Mouse (Mus musculus): Measurements from ENCODE around the gene Pln.

Pln gene

GRCm38 (mm10) chr10:53337162-53337923 lies at the start of gene Pln:
TSS of gene Pln (plus strand) at chr10:53337667.
- no peak for DNase-seq

DNA sequence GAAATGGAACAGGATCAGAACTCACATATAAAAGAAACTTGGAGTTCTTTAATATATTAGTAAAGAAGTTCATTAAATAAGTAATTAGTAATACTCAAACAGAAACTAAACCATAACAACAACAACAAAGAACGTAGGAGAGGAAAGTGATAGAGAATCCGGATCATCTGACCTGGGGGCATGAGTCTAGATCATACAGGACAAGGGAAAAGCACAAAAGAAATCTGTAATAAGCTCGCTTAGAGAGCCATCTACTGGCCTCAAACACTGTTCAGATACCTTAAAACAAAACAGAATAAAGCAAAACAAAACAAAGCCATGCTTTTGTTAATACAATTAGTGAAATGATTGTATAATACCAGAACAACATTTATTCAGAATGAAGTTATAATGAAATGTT lies 31.6 kb upstream of the Pln start:
- DNase-seq, result no peak

- no peak for DNase-seq
These were observed 30.8 kb upstream of the Pln start for GRCm38 (mm10) chr10:53306674-53307073.

- no peak for DNase-seq
These were observed 14.1 kb upstream of the Pln start for GRCm38 (mm10) chr10:53323367-53323766.

- no peak for DNase-seq
These were observed 12.8 kb upstream of the Pln start for GRCm38 (mm10) chr10:53324663-53325062.

DNA sequence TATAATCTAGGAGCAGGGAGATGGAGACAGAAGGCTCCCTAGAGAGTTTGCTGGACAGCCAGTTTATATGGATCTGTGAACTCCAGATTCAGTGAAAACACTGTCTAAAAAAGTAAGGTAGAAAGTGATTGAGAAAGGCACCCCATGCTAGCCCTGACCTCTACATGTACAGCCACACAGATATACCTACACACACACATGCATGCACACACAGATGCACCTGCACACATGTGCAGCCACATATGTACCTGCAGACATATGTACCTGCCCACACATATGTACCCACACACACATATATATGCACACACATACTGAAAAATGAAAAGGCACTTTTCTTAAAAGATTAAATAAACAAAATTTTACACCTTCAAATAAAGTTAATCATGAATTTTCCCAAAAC lies 11.1 kb upstream of the Pln start:
- DNase-seq, result no peak

- DNase-seq, result no peak
These were observed 8.2 kb upstream of the Pln start for GRCm38 (mm10) chr10:53329257-53329656.

GRCm38 (mm10) chr10:53332752-53333151 lies 4.7 kb upstream of the Pln start:
- DNase-seq, result no peak

GRCm38 (mm10) chr10:53335266-53335665 lies 2.2 kb upstream of the Pln start:
- no peak for DNase-seq

- DNase-seq, result no peak
These were observed 1.5 kb upstream of the Pln start for GRCm38 (mm10) chr10:53335974-53336373.

- no peak for DNase-seq
These were observed 1.6 kb downstream of the Pln start for GRCm38 (mm10) chr10:53339045-53339444.

DNA sequence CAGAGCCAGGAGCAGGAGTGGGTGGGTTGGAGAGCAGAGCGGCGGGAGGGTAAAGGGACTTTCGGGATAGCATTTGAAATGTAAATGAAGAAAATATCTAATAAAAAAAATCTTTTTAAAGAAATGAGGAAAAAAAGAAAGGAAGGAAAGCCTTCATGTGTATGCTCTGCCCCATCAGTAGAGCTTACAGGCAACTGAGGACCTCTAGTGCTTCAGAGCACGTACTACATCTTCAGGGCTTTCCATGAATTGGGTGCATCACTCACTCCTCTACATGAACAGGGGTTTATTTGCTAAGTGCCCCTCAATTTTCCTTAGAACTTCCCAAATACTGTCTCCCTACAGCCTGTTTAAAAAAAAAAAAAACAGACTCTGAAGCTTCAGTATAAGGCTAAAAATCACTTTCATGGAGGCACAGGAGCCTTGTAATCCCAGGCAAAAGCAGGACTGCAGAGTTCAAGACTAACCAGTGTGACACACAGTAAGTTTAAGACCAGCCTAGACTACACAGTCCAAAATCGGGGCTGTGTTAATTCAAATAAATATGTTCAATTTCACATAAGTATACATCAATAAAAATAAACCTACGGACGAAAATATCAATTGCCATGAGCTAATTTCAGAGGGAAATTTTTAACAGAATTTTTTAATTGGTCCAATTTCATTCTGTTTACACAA lies 4.0 kb downstream of the Pln start:
- DNase-seq, result no peak

DNA sequence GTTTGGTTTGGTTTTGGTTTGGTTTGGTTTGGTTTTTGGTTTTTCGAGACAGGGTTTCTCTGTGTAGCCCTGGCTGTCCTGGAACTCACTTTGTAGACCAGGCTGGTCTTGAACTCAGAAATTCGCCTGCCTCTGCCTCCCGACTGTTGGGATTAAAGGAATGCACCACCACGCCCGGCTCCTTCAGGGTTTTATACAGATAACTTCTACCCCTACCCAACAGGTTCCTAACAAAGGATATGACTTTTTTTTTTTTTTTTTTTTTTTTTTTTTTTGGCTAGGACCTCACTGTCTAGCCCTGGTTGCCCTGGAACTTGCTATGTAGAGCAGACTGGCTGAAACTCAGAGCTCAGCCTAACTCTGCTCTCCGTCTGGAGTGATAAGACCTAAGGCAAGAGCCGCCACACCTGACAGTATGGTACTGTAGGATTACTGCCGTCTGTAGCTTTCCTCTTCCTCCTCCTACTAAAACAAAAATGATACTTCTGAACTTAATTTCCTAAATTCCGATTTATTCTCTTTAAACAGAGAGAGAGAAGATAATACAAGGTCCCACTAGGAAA lies 4.8 kb downstream of the Pln start:
- no peak for DNase-seq

DNA sequence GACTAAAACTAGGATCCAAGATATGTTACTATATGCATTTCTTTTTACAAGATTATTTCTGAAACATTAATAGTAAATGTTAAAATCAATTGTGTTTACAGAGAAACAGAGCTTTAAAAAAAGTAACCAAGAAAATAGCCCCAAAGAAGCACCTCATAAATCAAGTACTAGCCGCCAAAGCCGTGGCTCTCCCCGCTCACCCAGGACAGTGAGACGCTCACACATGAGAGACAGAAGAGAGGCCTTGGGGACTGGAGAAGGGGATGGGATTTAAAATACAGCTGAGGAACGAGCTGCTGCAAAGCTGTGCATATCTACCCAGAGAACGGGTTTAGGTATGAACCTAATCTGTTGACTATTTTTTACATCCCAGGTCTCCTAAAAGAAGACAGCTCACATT lies 5.9 kb downstream of the Pln start:
- DNase-seq, result no peak

- DNase-seq, result no peak
These were observed 6.4 kb downstream of the Pln start for GRCm38 (mm10) chr10:53343865-53344264.

DNA sequence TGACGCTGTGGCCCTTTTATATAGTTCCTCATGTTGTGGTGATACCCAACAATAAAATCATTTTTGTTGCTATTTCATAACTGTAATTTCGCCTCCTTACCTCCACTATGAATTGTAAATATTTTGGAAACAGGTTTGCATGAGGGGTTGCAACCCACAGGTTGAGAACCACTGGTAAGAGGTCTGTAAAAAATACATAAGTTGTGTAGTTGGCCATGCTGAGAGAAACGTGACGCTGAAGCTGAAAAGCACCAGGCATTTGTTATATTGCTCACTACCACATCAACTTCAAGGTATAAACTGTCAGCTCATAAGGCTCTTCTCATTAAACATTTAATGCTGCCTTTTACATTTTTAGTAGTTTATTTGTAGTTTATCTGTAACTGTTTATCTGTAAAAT lies 8.0 kb downstream of the Pln start:
- no peak for DNase-seq

DNA sequence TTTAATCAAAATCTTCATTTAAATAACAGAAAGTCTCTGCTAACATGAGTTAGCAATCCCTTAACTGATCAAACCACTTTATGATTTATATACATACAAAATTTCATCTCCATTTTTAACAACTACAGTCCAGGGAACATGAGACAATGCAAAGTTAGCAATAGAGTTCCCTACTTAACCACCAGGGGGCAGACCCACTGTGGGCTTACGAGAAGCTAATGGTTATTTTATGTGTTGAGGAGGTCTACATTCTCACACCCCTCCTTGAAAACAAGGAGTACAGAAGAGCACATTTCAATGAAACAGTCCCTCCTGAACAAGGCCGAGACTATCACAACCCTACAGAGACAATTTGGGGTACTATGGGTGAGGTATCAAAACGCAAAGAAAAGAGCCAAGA lies 9.0 kb downstream of the Pln start:
- peak; percentile 73 to 74 for DNase-seq

- no peak for DNase-seq
These were observed 9.4 kb downstream of the Pln start for GRCm38 (mm10) chr10:53346916-53347315.

GRCm38 (mm10) chr10:53347787-53348755 lies 10.6 kb downstream of the Pln start:
- peak; percentile 67 to 69 for DNase-seq

GRCm38 (mm10) chr10:53349254-53349653 lies 11.8 kb downstream of the Pln start:
- DNase-seq, result no peak

DNA sequence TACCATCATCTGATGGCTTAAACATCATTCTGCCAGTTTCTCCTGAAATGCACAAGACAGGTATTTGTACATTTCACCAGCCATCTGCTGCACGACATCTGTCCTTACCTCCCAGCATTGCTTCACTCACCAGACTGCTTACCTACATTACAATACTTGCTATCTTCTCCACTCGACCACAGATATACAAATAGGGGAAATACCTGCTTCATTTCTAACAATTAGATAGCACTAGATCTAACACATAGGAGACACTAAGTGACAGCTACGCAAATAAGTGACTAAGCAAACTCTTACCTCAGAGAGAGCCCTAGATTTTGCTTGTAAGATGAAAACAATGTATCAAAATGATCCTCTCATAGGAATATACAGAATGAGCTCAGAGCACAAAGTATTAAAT lies 16.2 kb downstream of the Pln start:
- no peak for DNase-seq

DNA sequence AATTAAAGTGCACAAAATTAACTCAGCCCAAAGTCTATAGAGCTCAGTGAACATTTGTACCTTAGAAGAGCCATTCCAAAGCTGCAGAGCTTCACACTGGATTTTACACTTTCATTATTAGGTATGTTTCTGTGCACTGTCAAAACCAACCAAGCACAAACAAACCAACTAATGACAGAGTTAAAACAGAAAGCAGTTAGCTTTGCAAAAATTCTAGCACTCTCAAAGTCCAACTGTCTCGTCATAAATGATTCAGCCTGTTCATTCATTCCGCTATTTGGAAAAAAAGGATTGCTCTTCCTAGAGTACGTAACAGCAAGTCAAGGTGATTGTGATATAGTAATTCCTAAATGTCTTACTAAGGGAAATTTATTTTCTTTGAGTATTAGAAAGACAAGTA lies 21.5 kb downstream of the Pln start:
- no peak for DNase-seq

DNA sequence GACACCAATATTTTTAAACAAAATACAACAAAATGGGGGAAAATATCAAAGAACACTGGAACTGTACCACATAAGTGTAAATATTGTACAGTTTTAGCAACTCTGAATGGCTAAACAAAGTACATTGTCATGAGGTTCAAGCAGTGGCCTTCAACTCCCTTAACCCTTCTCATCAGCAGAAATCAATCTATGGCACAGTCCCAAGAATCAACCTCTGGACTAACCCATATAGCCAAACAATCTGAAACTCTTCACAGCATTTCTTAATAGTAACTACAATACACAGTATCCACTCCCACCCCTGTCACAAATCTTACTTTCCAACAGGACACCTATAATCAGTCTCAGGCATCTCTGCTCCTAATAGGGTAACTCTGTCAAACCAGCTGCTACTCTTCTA lies 26.8 kb downstream of the Pln start:
- no peak for DNase-seq

All from B cell, adult 2 months (primary cell).